Mouse (Mus musculus) left cerebral cortex, postnatal 4 days (tissue): ENCODE results near the gene Spon1. TPM values are rescaled to one million over a fixed set of nuclear protein-coding genes. Genes with fewer than 3 reads are reported as not detected.
A peak's percentile ranks its signal among the peaks of the same experiment; 100 is the strongest.

Experiments used
- DNase-seq: peaks from one replicate; pipeline ENCODE4 v3.0.0-alpha.2; 2022
- intact Hi-C: fragments of 180-260 bp; cut with DNase I; formaldehyde crosslinking; loops from one replicate; pipeline ENCODE4 v1.15.1; 2025
- total RNA-seq, 2 experiments: library from RNA; stranded (reverse); gene quantifications; 2 replicates each; pipeline ENCODE4 v1.2.3; 2021

Spon1 gene
- total RNA-seq, 2 experiments from 2014 or later: 35.7 to 38.3 TPM

GRCm38 (mm10) chr7:113895266-113895665 lies 129.5 kb downstream of the Spon1 start:
- intact Hi-C loops: no loop called here
- DNase-seq: no peak

DNA sequence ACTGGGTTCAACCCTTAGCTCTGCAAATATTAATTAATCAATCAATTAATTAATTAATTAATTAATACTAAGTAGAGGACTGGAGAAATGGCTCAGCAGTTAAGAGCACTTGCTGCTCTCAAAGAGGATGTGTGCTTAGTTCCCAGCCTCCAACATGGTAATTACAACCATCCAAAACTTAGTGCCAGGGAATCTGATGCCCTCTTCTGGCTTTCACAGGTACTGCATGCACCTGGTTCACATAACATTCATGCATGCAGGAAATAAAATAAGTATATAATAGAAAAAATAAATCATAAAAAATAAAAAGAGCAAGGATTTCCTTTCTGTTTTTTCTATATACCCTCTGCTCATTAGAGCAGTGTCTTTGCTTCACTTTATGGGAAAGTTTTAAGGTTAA lies 132.6 kb downstream of the Spon1 start:
- intact Hi-C loops: no loop called here
- DNase-seq: no peak

GRCm38 (mm10) chr7:113901511-113901910 lies 135.7 kb downstream of the Spon1 start:
- DNase-seq: no peak
- intact Hi-C loops: no loop called here

GRCm38 (mm10) chr7:113901941-113902515 lies 136.2 kb downstream of the Spon1 start:
- intact Hi-C loops: no loop called here
- DNase-seq: no peak

DNA sequence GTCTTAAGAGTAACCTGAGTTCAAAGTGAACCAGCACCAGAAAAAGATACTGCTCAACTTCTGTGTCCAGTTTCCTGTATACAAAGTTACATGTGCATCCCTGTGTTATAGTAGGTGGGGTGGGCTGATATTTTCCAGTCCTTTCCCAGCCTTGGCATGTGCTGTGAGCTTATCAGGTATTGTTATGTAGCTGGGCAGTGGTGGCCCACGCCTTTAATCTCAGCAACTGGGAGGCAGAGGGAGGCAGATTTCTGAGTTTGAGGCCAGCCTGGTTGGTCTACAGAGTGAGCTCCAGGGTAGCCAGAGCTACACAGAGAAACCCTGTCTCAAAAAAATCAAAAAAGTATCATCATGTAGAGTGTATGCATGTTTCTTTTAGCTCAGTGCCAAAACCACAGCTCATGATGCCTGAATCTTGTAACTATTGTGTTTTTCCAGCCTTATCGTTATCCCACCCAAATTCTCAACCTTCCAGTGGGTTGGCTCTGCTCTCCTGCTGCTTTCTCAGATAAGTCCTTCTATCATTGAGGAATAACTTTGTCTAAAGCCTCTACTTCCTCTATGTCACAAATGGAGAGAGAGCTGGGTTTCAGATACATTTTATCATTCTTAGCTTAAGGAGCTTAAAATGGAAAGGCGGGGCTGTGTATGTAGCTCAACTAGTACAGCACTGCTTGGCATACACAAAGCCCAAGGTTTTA lies 137.5 kb downstream of the Spon1 start:
- intact Hi-C loops: no loop called here
- no peak for DNase-seq

GRCm38 (mm10) chr7:113903939-113904338 lies 138.1 kb downstream of the Spon1 start:
- no peak for DNase-seq
- intact Hi-C loops: no loop called here

DNA sequence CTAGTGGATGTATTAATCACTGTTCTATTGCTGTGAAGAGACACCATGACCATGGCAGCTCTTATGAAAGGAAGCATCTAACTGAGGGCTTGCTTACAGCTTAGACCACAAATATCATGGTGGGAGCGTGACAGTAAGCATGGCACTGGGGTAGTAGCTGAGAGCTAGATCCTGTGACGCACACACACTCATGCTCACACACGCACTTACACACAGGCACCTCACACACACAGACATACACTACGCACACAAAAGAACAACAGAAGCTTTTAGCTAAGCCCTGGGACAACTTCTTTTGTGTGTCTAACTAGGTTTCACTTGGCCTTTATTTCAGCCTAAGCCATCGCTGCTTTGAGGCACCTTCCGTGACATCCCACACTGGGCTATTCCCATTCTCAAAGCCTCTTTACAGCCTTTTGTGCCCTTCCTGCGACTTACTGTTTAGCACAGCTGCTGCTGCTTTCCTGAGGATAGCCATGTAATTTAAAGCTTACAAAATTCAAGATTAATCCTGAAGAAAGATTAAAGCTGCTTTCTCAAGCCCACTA lies 138.6 kb downstream of the Spon1 start:
- DNase-seq: no peak
- intact Hi-C loops: no loop called here

GRCm38 (mm10) chr7:113909161-113909825 lies 143.5 kb downstream of the Spon1 start:
- DNase-seq: peak; percentile 43
- intact Hi-C loops: no loop called here

DNA sequence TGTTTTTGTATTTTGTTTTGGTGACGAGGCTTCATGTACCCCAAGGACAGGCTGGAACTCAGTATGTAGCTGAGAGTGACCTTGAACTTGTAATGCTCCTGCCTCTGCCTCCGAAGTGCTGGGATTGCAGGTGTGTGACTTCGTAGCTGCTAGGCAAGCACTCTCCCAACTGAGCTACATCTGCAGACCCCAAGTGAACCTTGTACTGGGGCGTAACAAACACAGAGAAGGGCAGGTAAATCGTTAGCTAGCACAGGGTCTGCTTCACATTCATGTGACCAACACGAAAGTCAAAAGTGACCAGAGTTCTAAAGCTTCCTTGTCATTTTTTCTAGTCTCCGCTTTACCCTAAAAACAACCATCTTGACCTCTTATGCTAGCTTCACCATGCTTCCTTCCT lies 145.1 kb downstream of the Spon1 start:
- no peak for DNase-seq
- intact Hi-C loops: no loop called here

GRCm38 (mm10) chr7:113915936-113916335 lies 150.1 kb downstream of the Spon1 start:
- intact Hi-C loops: no loop called here
- no peak for DNase-seq

- intact Hi-C loops: no loop called here
- no peak for DNase-seq
Measured at GRCm38 (mm10) chr7:113918916-113919315, 153.1 kb downstream of the Spon1 start.

- DNase-seq: peak; percentile 23
- intact Hi-C loops: no loop called here
Measured at GRCm38 (mm10) chr7:113919505-113919904, 153.7 kb downstream of the Spon1 start.

GRCm38 (mm10) chr7:113920056-113920455 lies 154.3 kb downstream of the Spon1 start:
- DNase-seq: peak; percentile 42
- intact Hi-C loops: no loop called here

DNA sequence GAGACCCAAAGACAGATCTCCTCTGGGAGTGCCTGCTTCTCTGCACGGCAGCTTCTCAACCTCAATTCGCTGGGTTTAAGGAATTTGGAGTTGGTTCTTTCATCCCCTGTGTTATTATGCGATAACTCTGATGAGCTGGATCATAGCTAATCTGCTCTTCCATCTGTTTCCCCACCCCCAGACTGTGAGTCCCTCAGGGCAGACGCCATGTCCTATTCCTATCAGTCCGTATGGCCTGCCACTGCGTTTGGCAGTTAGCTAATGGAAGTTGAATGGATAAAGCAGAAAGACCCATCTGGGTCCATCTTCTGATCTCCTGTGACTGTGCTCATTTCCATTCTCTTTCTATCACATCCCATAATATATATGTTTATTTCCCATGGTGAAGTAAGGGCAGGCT lies 158.8 kb downstream of the Spon1 start:
- intact Hi-C loops: no loop called here
- DNase-seq: peak; percentile 62

- DNase-seq: no peak
- intact Hi-C loops: no loop called here
Measured at GRCm38 (mm10) chr7:113950888-113951287, 185.1 kb downstream of the Spon1 start.

DNA sequence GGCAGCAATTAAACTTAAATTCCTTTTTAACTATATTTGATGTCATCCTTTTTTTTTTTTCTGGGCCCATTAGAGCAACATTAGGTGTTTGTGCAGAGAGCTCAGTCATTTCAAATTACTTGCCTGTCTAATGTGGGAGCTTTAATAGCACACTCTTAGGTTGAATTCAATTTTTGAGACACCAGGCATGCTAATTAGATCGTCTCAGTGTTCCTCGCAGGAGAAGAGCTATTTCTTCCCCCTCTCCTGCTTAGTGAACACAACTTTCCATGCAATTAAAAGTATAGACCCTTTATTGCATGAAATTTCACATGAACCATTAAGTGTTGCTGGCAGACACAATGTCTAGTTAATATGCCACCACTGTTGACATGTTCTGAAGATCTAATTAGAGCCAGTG lies 189.6 kb downstream of the Spon1 start:
- intact Hi-C loops: no loop called here
- no peak for DNase-seq

- DNase-seq: peak; percentile 44
- intact Hi-C loops: no loop called here
Measured at GRCm38 (mm10) chr7:113960841-113961499, 195.2 kb downstream of the Spon1 start.

DNA sequence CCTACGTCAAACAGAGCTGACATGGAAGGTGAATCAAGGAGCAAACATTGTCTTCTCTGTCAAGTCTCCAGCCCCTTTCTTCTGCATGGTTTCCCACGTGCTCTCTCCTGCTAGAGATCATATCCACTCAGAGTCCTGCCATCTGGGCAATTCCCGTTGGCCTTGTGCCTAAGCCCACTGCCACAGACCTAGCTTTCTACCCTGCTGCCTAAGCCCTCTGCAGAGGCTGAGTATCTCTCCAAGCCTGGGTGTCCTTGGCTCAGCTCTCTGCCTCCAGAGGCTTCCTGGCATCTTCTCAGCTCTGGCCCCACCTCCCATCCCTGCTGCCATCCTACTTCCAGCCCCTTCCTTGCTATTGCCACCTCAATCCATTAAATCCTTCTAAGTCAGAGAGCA lies 195.7 kb downstream of the Spon1 start:
- DNase-seq: peak; percentile 95

GRCm38 (mm10) chr7:113962078-113962477 lies 196.3 kb downstream of the Spon1 start:
- no peak for DNase-seq
- intact Hi-C loops: no loop called here

More for the DNA sequence above, 195.7 kb downstream of the Spon1 start:
- intact Hi-C loops: no loop called here

DNA sequence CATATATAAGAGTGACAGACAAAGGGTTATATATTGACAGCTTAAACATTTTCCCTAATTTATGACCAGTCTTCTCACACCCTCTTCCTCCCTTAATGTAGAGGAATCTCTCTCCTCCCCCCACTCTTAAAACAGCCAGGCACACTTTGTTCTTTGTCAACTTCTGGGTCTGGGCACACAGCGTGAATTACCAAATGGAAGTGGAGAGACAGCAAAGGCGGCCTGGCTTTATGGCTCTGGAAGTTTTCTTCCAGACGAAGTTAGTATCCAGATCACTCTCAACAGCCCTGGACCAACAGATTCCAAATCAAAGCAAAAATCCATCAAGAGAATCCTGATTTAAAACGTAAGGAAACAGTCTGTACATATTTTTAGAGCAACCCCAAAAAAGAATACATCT lies 198.0 kb downstream of the Spon1 start:
- intact Hi-C loops: no loop called here
- no peak for DNase-seq

DNA sequence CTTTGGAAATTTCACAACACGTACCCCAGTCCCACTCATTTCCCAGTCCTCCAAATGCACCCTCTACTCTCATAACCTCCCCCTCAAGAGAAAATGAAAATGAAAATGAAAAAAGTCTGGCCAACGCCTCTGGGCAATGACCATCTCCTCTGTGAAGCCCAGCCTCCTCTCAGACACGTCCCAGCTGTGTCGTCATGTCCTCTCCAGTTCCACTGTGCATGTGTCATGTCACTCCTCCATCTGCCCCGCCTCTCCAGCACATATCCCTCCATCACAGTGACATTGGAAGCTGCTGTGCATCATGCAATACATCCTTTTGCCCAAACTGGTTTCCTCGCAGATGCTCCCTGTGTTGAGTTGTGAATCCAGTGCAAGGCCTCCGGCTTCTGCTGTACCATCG lies 199.8 kb downstream of the Spon1 start:
- intact Hi-C loops: no loop called here
- no peak for DNase-seq
